Mouse (Mus musculus) liver, embryonic 11.5 days (tissue): Measurements from ENCODE around the gene Cdc73. TPM values are rescaled to one million over a fixed set of nuclear protein-coding genes. Genes with fewer than 3 reads are reported as not detected.

Experiments used
- polyA plus RNA-seq: library from polyadenylated mRNA; unstranded; fragments of >200 nt; fragmentation: Nextera tagmentation; extraction: Ambion mirVana; gene quantifications from 2 replicates; pipeline ENCODE4 v1.2.1, GENCODE M21; 2014

The Cdc73 gene
- polyA plus RNA-seq, 1 experiment from 2014 or later: 15.9 TPM

Other genes starting within 250 kb of the Cdc73 start
- gene B3galt2, start 62.2 kb downstream of the Cdc73 start, polyA plus RNA-seq: 0.25 and 0.41 TPM in 2 replicates
- 72.9 and 79.5 TPM in 2 replicates for gene Glrx2, start 13.4 kb upstream of the Cdc73 start, polyA plus RNA-seq
- 7.7 and 8.4 TPM in 2 replicates for gene Trove2, start 74.2 kb upstream of the Cdc73 start, polyA plus RNA-seq
- gene Uchl5, start 74.4 kb upstream of the Cdc73 start, polyA plus RNA-seq: 141 and 150 TPM in 2 replicates